Mouse (Mus musculus): ENCODE measurements around the gene Gabrr3.

Gene Gabrr3

GRCm38 (mm10) chr16:59413475-59413874 is 6.3 kb downstream of the Gabrr3 start:
- TF ChIP-seq POU5F1 (IDR thresholded peaks at IDR 0.05; ENCODE audit: borderline replicate concordance, low read length) = no peak
- TF ChIP-seq NANOG (IDR thresholded peaks at IDR 0.05; ENCODE audit: borderline replicate concordance, low read length) = no peak
- no peak for TF ChIP-seq CTCF (conservative IDR thresholded peaks at IDR 0.05; ENCODE audit: low read length)

GRCm38 (mm10) chr16:59420237-59420866 is 13.2 kb downstream of the Gabrr3 start:
- no peaks in the 10 kb centered on the region for H3K27me3 ChIP-seq (ENCODE audit: insufficient read depth, low read length)
- no peaks in the 10 kb centered on the region for H3K4me1 ChIP-seq (replicated peaks; ENCODE audit: low read depth, low read length)
- TF ChIP-seq POU5F1 (IDR thresholded peaks at IDR 0.05; ENCODE audit: borderline replicate concordance, low read length) (no peak), CTCF (conservative IDR thresholded peaks at IDR 0.05; ENCODE audit: low read length) (no peak), NANOG (IDR thresholded peaks at IDR 0.05; ENCODE audit: borderline replicate concordance, low read length) (no peak)
- H3K36me3 ChIP-seq (ENCODE audit: insufficient read depth, low read length) = no peaks in the 10 kb centered on the region
- H3K9me3 ChIP-seq (ENCODE audit: low read length) = no peaks in the 10 kb centered on the region
- H3K4me3 ChIP-seq (replicated peaks; ENCODE audit: low read length) = no peak overlapping the region

More at GRCm38 (mm10) chr16:59413475-59413874, 6.3 kb downstream of the Gabrr3 start:
- no peaks in the 10 kb centered on the region for H3K9me3 ChIP-seq (ENCODE audit: low read length)
- H3K4me3 ChIP-seq (replicated peaks; ENCODE audit: low read length) = no peak overlapping the region
- no peaks in the 10 kb centered on the region for H3K27me3 ChIP-seq (ENCODE audit: insufficient read depth, low read length)
- H3K4me1 ChIP-seq (replicated peaks; ENCODE audit: low read depth, low read length) = no peaks in the 10 kb centered on the region
- no peaks in the 10 kb centered on the region for H3K36me3 ChIP-seq (ENCODE audit: insufficient read depth, low read length)

- Histone ChIP-seq H3K9me3 (ENCODE audit: low read length) (no peaks in the 10 kb centered on the region), H3K4me1 (replicated peaks; ENCODE audit: low read depth, low read length) (no peaks in the 10 kb centered on the region), H3K36me3 (ENCODE audit: insufficient read depth, low read length) (no peaks in the 10 kb centered on the region), H3K27me3 (ENCODE audit: insufficient read depth, low read length) (no peaks in the 10 kb centered on the region), H3K4me3 (replicated peaks; ENCODE audit: low read length) (no peak overlapping the region)
- TF ChIP-seq CTCF (conservative IDR thresholded peaks at IDR 0.05; ENCODE audit: low read length) = peak; percentile 88
- no peak for TF ChIP-seq NANOG (IDR thresholded peaks at IDR 0.05; ENCODE audit: borderline replicate concordance, low read length)
- no peak for TF ChIP-seq POU5F1 (IDR thresholded peaks at IDR 0.05; ENCODE audit: borderline replicate concordance, low read length)
Measured at GRCm38 (mm10) chr16:59420867-59421251, 13.7 kb downstream of the Gabrr3 start.

- H3K4me1 ChIP-seq (replicated peaks; ENCODE audit: low read depth, low read length) = no peaks in the 10 kb centered on the region
- no peaks in the 10 kb centered on the region for H3K27me3 ChIP-seq (ENCODE audit: insufficient read depth, low read length)
- TF ChIP-seq CTCF (conservative IDR thresholded peaks at IDR 0.05; ENCODE audit: low read length) (no peak), POU5F1 (IDR thresholded peaks at IDR 0.05; ENCODE audit: borderline replicate concordance, low read length) (no peak), NANOG (IDR thresholded peaks at IDR 0.05; ENCODE audit: borderline replicate concordance, low read length) (no peak)
- H3K36me3 ChIP-seq (ENCODE audit: insufficient read depth, low read length) = no peaks in the 10 kb centered on the region
- H3K9me3 ChIP-seq (ENCODE audit: low read length) = no peaks in the 10 kb centered on the region
- no peak overlapping the region for H3K4me3 ChIP-seq (replicated peaks; ENCODE audit: low read length)
Measured at GRCm38 (mm10) chr16:59421571-59422345, 14.6 kb downstream of the Gabrr3 start.

- H3K4me3 ChIP-seq (replicated peaks; ENCODE audit: low read length) = no peak overlapping the region
- no peaks in the 10 kb centered on the region for H3K27me3 ChIP-seq (ENCODE audit: insufficient read depth, low read length)
- no peaks in the 10 kb centered on the region for H3K36me3 ChIP-seq (ENCODE audit: insufficient read depth, low read length)
- no peak for TF ChIP-seq CTCF (conservative IDR thresholded peaks at IDR 0.05; ENCODE audit: low read length)
- no peak for TF ChIP-seq NANOG (IDR thresholded peaks at IDR 0.05; ENCODE audit: borderline replicate concordance, low read length)
- no peak for TF ChIP-seq POU5F1 (IDR thresholded peaks at IDR 0.05; ENCODE audit: borderline replicate concordance, low read length)
- H3K9me3 ChIP-seq (ENCODE audit: low read length) = no peaks in the 10 kb centered on the region
- no peaks in the 10 kb centered on the region for H3K4me1 ChIP-seq (replicated peaks; ENCODE audit: low read depth, low read length)
Measured at GRCm38 (mm10) chr16:59427960-59428359, 20.8 kb downstream of the Gabrr3 start.

GRCm38 (mm10) chr16:59433181-59433580 is 26.0 kb downstream of the Gabrr3 start:
- H3K9me3 ChIP-seq (ENCODE audit: low read length) = no peaks in the 10 kb centered on the region
- TF ChIP-seq POU5F1 (IDR thresholded peaks at IDR 0.05; ENCODE audit: borderline replicate concordance, low read length) (no peak), NANOG (IDR thresholded peaks at IDR 0.05; ENCODE audit: borderline replicate concordance, low read length) (no peak), CTCF (conservative IDR thresholded peaks at IDR 0.05; ENCODE audit: low read length) (no peak)
- no peaks in the 10 kb centered on the region for H3K4me1 ChIP-seq (replicated peaks; ENCODE audit: low read depth, low read length)
- no peaks in the 10 kb centered on the region for H3K36me3 ChIP-seq (ENCODE audit: insufficient read depth, low read length)
- H3K4me3 ChIP-seq (replicated peaks; ENCODE audit: low read length) = no peak overlapping the region
- H3K27me3 ChIP-seq (ENCODE audit: insufficient read depth, low read length) = no peaks in the 10 kb centered on the region

GRCm38 (mm10) chr16:59444880-59445559 is 37.9 kb downstream of the Gabrr3 start:
- no peaks in the 10 kb centered on the region; the same call in 1 of the 2 replicates for H3K9me3 ChIP-seq (ENCODE audit: low read length)
- H3K4me3 ChIP-seq (replicated peaks; ENCODE audit: low read length) = no peak overlapping the region
- no peaks in the 10 kb centered on the region for H3K36me3 ChIP-seq (ENCODE audit: insufficient read depth, low read length)
- TF ChIP-seq CTCF (conservative IDR thresholded peaks at IDR 0.05; ENCODE audit: low read length) (no peak), POU5F1 (IDR thresholded peaks at IDR 0.05; ENCODE audit: borderline replicate concordance, low read length) (no peak), NANOG (IDR thresholded peaks at IDR 0.05; ENCODE audit: borderline replicate concordance, low read length) (no peak)
- no peaks in the 10 kb centered on the region for H3K4me1 ChIP-seq (replicated peaks; ENCODE audit: low read depth, low read length)
- H3K27me3 ChIP-seq (ENCODE audit: insufficient read depth, low read length) = peaks cover 5% of the 10 kb centered on the region; the same call in 1 of the 2 replicates

- no peak for TF ChIP-seq NANOG (IDR thresholded peaks at IDR 0.05; ENCODE audit: borderline replicate concordance, low read length)
- TF ChIP-seq POU5F1 (IDR thresholded peaks at IDR 0.05; ENCODE audit: borderline replicate concordance, low read length) = no peak
- TF ChIP-seq CTCF (conservative IDR thresholded peaks at IDR 0.05; ENCODE audit: low read length) = no peak
- no peaks in the 10 kb centered on the region for H3K36me3 ChIP-seq (ENCODE audit: insufficient read depth, low read length)
- H3K4me1 ChIP-seq (replicated peaks; ENCODE audit: low read depth, low read length) = no peaks in the 10 kb centered on the region
- H3K4me3 ChIP-seq (replicated peaks; ENCODE audit: low read length) = no peak overlapping the region
- peaks cover 5% of the 10 kb centered on the region; the same call in 1 of the 2 replicates for H3K27me3 ChIP-seq (ENCODE audit: insufficient read depth, low read length)
- H3K9me3 ChIP-seq (ENCODE audit: low read length) = no peaks in the 10 kb centered on the region; the same call in 1 of the 2 replicates
Measured at GRCm38 (mm10) chr16:59448181-59448580, 41.0 kb downstream of the Gabrr3 start.

Data from E14TG2a.4 (cell line).